Mouse (Mus musculus) olfactory bulb, adult 2 months (tissue): Measurements from ENCODE around the gene Dcdc2c.

Experiments
- CTCF ChIP-seq: fragments of 200-500 bp; IDR thresholded peaks from 2 replicates; pipeline ENCODE4 v1.5.1; 2012; ENCODE audit warnings: low read depth, mild to moderate bottlenecking, low read length, moderate library complexity; ENCODE audit not compliant: insufficient read depth
- POLR2A ChIP-seq: fragments of 200-500 bp; IDR thresholded peaks from 2 replicates; pipeline ENCODE4 v1.6.1; 2012; ENCODE audit warnings: mild to moderate bottlenecking, low read depth, low read length, moderate library complexity; ENCODE audit not compliant: insufficient read depth

GRCm38 (mm10) chr12:28407656-28408405 is 144.4 kb downstream of the Dcdc2c start:
- no peak for TF ChIP-seq CTCF
- TF ChIP-seq POLR2A = no peak
